Mouse (Mus musculus) liver, embryonic 14.5 days (tissue): Measurements from ENCODE around the gene Mepce.

ENCODE experiments used
- CTCF ChIP-seq: IDR thresholded peaks from 2 replicates; pipeline ENCODE4 v1.5.1; 2016; ENCODE audit warnings: antibody characterized with exemption, low read depth, control low read depth
- EP300 ChIP-seq: IDR thresholded peaks from 2 replicates; pipeline ENCODE4 v1.6.1; 2016; ENCODE audit warnings: antibody characterized with exemption, low read depth

GRCm38 (mm10) chr5:137733638-137734288 lies 53.7 kb downstream of the Mepce start:
- TF ChIP-seq CTCF: no peak
- no peak for TF ChIP-seq EP300
